Mouse (Mus musculus): ENCODE measurements around the gene Osm. TPM values are rescaled to one million over a fixed set of nuclear protein-coding genes. Genes with fewer than 3 reads are reported as not detected.

Osm gene
- polyA plus RNA-seq, 1 experiment from 2014 or later: not detected

DNA sequence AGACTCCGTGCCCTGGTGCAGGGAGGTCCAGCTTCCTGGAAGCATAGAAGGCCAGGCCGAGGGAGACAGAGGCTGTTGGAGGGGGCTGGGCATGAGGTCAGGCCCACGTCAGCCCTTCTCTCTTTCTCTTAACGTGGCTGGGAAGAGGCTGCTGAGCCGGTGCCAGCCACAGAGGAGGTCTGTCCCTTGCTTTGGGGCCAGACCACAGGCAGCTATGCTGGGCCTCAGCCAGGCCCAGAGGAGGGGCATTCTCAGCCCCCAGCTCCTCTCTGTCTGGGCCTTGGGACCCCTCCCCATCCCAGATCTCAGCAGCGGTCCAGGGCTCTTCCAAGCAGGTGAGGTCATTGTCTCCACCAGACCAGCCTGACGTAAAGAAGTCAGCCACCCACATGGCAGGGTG lies 43.7 kb downstream of the Osm start:
- DNase-seq (ENCODE audit: low read depth, low spot score) (no peak), ATAC-seq (no peak)
- in situ Hi-C loops (cut with MboI; ENCODE audit: low pct_unique_long_range_greater_than_20kb): loop anchor here (25.0 kb wide), 1 partner anchor 1582 kb away; the partner anchor contains the start of gene Aebp1
- no peak for TF ChIP-seq CTCF (IDR thresholded peaks at IDR 0.05)
- no peaks in the 10 kb centered on the region for H3K27me3 ChIP-seq
- ChIA-PET POLR2A (interaction anchor here (1.2 kb wide), 1 partner anchor 9 kb away, joined by 4 read pairs; no protein-coding TSS in a partner anchor), CTCF (interaction anchor here (1.0 to 1.8 kb wide), 3 partner anchors 9 to 19 kb away, joined by 3 to 5 read pairs (median 3); no protein-coding TSS in a partner anchor)

DNA sequence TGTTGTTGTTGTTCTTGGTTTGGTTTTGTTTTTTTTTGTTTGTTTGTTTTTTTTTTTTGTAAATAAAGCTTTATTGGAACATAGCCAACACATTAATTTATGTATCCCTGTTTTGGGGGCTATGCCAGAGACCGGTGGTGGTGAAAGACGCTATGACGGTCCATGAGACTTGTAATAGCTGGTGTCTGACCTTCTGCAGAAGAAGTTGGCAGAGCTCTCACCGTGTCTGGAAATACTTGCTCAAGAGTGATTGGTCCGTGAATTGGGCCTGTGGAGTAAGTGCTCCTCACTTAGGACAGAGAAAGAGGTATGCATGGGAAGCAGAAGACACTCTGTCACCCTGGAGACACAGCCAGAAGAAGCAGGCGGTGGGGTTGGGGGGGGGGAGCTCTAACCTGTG lies 45.6 kb downstream of the Osm start:
- POLR2A ChIA-PET: interaction anchor here (1.0 kb wide), 1 partner anchor 15 kb away, joined by 5 read pairs; no protein-coding TSS in a partner anchor
- ATAC-seq: no peak
- CTCF ChIA-PET: interaction anchor here (1.5 to 2.5 kb wide), 3 partner anchors 12 to 21 kb away, joined by 3 to 15 read pairs (median 4); no protein-coding TSS in a partner anchor
- H3K27me3 ChIP-seq: no peaks in the 10 kb centered on the region
- no peak for DNase-seq (ENCODE audit: low read depth, low spot score)
- in situ Hi-C loops (cut with MboI; ENCODE audit: low pct_unique_long_range_greater_than_20kb): loop anchor here (25.0 kb wide), 1 partner anchor 1580 kb away; the partner anchor contains the start of gene Aebp1
- no peak for TF ChIP-seq CTCF (IDR thresholded peaks at IDR 0.05)

DNA sequence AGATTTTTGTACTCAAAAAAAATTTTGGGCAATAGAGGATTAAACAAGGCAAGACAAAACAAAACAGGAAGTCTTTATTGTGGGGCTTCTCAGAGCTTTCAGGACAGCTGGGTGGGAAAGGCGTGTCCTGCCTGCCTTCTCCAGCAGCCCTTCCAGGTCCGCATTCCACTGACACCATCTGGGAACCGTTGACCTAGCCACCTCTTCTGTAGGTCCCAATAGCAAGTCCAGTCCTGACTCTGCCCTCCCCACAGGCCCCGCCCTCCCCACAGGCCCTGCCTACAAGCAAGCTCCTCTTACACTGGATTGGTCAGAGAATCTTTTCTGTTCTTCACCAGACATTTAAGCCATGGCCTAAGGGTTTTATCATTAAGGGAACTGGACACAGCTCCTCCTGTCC lies 47.4 kb downstream of the Osm start:
- ChIA-PET POLR2A (interaction anchor here (0.7 kb wide), 1 partner anchor 75 kb away, joined by 5 read pairs; no protein-coding TSS in a partner anchor), CTCF (interaction anchor here (1.5 kb wide), 1 partner anchor 22 kb away, joined by 3 read pairs; no protein-coding TSS in a partner anchor)
- in situ Hi-C loops (cut with MboI; ENCODE audit: low pct_unique_long_range_greater_than_20kb): loop anchor here (25.0 kb wide), 1 partner anchor 1579 kb away; the partner anchor contains the start of gene Aebp1

DNA sequence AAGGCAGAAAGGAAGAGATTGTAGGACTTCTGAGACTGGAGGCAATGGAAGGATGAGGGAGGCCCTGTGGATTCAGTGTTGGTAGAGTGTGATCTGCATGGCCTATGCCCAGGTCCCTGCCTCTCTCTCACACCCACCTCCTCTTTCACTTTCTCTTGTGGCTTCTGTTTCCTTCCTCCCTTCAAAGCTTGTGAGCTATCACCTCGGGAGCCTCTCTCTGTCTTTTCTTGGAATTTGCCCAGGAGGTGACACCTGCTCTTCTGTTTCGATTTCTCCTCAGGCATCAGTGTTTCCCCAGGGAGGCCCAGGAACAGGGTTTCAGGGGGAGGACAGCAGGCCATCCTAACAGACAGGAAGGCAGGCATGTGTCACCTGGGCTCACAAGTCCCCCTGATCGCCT lies 53.1 kb downstream of the Osm start:
- ChIA-PET CTCF (no interaction called here), POLR2A (no interaction called here)
- H3K27me3 ChIP-seq: no peaks in the 10 kb centered on the region
- no peak for TF ChIP-seq CTCF (IDR thresholded peaks at IDR 0.05)
- DNase-seq (ENCODE audit: low read depth, low spot score): no peak
- no peak for ATAC-seq
- in situ Hi-C loops (cut with MboI; ENCODE audit: low pct_unique_long_range_greater_than_20kb): loop anchor here (25.0 kb wide), 1 partner anchor 1573 kb away; the partner anchor contains the start of gene Aebp1

More for the DNA sequence above, 47.4 kb downstream of the Osm start:
- ATAC-seq (no peak), DNase-seq (ENCODE audit: low read depth, low spot score) (no peak)
- TF ChIP-seq CTCF (IDR thresholded peaks at IDR 0.05): no peak
- no peaks in the 10 kb centered on the region for H3K27me3 ChIP-seq

Other genes starting within 250 kb of the Osm start
- not detected for gene Sec14l4, start 205.0 kb upstream of the Osm start, polyA plus RNA-seq (2021)
- not detected for gene Sec14l3, start 171.6 kb upstream of the Osm start, polyA plus RNA-seq (2021)
- 15.1 TPM for gene Mtfp1, start 141.0 kb upstream of the Osm start, polyA plus RNA-seq (2021)
- gene Sec14l2, start 113.0 kb upstream of the Osm start, polyA plus RNA-seq (2021): 23.6 TPM
- 31.8 TPM for gene Rnf215, start 101.2 kb upstream of the Osm start, polyA plus RNA-seq (2021)
- gene Ccdc157, start 76.1 kb upstream of the Osm start, polyA plus RNA-seq (2021): 17.3 TPM
- 45.2 TPM for gene Sf3a1, start 76.1 kb upstream of the Osm start, polyA plus RNA-seq (2021)
- gene Tbc1d10a, start 49.6 kb upstream of the Osm start, polyA plus RNA-seq (2021): 50.9 TPM
- gene Castor1, start 18.2 kb upstream of the Osm start, polyA plus RNA-seq (2021): 0.35 TPM
- gene Lif, start 21.1 kb downstream of the Osm start, polyA plus RNA-seq (2021): 31.3 TPM
- not detected for gene Hormad2, start 204.7 kb downstream of the Osm start, polyA plus RNA-seq (2021)